Mouse (Mus musculus): ENCODE results near the gene Ttyh1. TPM values are rescaled to one million over a fixed set of nuclear protein-coding genes. Genes with fewer than 3 reads are reported as not detected.

Gene Ttyh1
- polyA plus RNA-seq (2012; rRNA removed) = 0.03 and 0.07 TPM in 2 replicates

DNA sequence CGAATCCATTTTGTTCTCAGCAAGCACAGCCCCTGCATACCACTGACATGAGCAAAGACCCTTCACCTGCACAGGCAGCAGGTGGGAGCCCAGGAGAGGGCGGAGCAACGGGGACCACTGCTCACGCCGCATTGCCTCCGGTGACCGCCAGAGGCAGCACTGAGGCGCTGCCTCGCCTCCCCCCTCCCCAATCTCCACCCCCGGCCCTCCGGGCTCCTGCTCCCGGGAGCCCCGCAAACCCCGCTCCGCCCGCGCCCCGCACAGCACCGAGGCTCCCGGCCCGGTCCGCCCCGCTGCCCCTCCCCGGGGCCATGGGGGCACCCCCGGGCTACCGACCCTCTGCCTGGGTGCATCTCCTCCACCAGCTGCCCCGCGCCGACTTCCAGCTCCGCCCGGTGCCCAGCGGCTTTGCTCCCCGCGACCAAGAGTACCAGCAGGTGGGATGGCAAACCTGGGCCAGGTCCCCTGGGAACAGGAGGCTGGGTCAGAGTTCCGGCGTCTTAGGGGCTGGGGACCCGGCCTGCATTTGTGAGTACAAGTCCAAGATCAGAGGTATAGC is at the start of gene Ttyh1:
Gene Ttyh1 (plus strand): TSS at position 65 of the 559 bp plus-strand sequence.

DNA sequence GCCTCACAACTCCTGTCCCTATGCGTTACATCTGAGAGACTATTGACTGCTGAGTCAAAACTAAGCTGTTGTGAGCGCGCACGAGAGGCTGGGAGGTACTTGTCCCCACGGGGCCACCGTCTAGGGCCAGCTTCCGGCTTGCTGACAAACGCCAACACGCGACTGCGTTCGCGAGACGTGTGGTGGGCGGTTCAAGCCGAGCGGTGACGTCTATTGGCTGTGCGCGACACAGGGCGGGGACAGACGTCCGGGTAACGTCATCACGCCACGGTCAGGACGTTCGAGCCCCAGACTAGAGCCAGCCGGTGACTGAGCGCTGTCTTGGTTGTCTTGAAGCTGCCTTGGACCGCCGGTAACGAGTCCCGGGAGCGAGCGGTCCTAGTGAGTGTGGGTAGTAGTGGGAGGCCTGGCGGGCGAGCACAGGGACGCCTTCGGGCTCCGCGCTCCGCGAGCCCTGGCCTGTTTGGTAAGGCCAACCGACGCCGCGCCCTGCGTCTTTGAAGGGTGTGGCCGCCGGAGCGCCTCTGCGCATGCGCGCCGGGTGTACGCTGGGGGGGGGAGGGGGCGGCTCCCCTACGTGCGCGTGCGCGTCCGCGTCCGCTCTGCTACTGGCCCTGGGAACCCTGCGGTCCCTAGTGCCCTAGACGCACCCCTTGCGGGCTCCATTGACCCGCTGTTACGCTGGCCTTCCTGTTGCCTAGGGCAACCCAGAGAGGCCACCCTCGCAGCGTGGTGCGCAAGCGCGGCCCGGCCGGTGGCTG is 17.7 kb downstream of the Ttyh1 start, which contains the start of gene Leng8:
Gene Leng8 (plus strand): TSS at position 269 of the 761 bp plus-strand sequence.

DNA sequence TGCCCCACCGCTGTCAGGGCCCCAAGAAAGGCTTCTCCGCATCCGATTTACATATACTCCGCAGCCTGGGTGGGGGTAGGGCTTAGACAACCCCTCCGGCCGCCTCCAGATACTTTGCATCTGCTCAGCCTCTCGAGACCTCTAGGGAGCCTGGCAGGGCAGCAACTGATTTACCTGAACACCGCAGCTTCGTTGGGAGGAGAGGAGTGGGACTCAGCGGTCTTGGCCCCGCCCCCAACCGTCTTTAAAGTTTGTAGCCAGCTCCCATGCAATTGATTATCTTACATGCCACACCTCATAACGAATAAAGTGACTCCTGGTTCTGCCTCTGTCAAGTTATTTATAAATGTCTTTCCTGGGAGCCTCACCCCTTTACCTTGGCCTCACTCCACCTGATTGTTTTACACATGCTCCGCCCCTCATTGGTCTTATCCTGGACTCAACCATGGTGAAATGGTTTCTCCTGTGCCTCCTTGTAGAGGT is 30.9 kb downstream of the Ttyh1 start, which contains the start of gene Leng9:
Gene Leng9 (minus strand): TSS at position 316 of the 483 bp plus-strand sequence.

DNA sequence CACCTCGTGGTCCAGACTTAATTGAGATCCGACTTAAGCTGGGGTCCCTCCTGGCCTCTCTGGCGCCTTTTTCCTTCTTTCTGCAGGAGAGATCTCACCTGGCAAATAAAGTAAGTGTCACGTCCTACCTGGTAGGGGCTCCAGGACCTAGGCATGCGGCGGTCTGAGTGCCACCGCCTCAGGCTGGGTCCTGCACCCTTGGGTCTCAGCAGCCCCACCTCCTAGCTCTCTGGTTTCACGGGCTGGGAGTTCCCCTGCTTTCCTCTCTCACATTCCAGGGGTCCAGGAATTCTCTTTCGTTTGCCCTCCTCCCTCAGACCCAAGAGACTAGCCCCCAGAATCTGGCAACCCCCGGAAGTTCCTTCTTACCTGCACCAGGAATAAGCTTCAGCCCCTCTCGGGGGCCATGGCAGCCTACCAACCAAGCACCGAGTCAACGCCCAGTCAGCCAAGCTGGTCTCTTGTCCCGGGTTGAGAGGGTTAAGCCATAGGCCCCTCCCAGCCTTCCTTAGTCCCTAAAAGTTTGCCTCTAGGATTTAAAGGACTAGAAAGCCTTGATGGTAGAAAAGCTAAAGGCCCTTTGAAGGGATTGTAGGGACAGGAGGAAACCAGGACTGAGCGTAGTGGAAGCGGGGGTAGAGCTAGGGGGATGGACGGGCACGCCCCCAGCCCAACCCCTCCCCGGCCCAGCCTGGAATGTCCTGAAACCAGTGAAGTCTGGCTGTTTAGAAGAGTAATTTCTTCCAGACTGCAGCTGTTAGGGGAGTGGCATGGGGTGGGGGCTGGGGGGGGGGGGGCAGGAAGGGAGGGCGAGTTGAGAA is 45.1 kb downstream of the Ttyh1 start, which contains the start of gene Cdc42ep5:
Gene Cdc42ep5 (minus strand): TSS at position 771 of the 821 bp plus-strand sequence.

Other genes starting within 250 kb of the Ttyh1 start
- 0.12 and 0.23 TPM in 2 replicates for gene Gm14548, start 221.3 kb upstream of the Ttyh1 start, polyA plus RNA-seq (2012; rRNA removed)
- gene Lilra6, start 203.9 kb upstream of the Ttyh1 start, polyA plus RNA-seq (2012; rRNA removed) = 0.15 and 0.27 TPM in 2 replicates
- gene Lair1, start 56.2 kb upstream of the Ttyh1 start, polyA plus RNA-seq (2012; rRNA removed) = 0.79 and 1.3 TPM in 2 replicates
- gene Leng8, start 17.6 kb downstream of the Ttyh1 start, polyA plus RNA-seq (2012; rRNA removed) = 47.6 and 55.3 TPM in 2 replicates
- gene Leng9, start 31.0 kb downstream of the Ttyh1 start, polyA plus RNA-seq (2012; rRNA removed) = 0.45 and 0.53 TPM in 2 replicates
- 5.7 and 5.9 TPM in 2 replicates for gene Cdc42ep5, start 45.5 kb downstream of the Ttyh1 start, polyA plus RNA-seq (2012; rRNA removed)
- gene Lilra5, start 118.3 kb downstream of the Ttyh1 start, polyA plus RNA-seq (2012; rRNA removed) = 0.20 and 0.23 TPM in 2 replicates
- 0.01 TPM in 1 of 2 replicates, not detected in the other for gene Ncr1, start 218.3 kb downstream of the Ttyh1 start, polyA plus RNA-seq (2012; rRNA removed)